Mouse (Mus musculus) mature B cell (primary cell): ENCODE results near the gene Fbxw4.

Experiments used
- in situ Hi-C: fragments of 300-500 bp; cut with MboI; formaldehyde crosslinking; loops from 2 replicates; pipeline ENCODE4 v1.14.3; 2019

Fbxw4 gene

GRCm38 (mm10) chr19:45580235-45580634, 79.9 kb downstream of the Fbxw4 start:
- in situ Hi-C loops = no loop called here

GRCm38 (mm10) chr19:45579416-45579815, 80.7 kb downstream of the Fbxw4 start:
- in situ Hi-C loops = no loop called here

- in situ Hi-C loops = no loop called here
Measured at GRCm38 (mm10) chr19:45578976-45579375, 81.1 kb downstream of the Fbxw4 start.

GRCm38 (mm10) chr19:45577141-45577750, 82.9 kb downstream of the Fbxw4 start:
- in situ Hi-C loops = no loop called here

GRCm38 (mm10) chr19:45575632-45576001, 84.5 kb downstream of the Fbxw4 start:
- in situ Hi-C loops = no loop called here

- in situ Hi-C loops = no loop called here
Measured at GRCm38 (mm10) chr19:45574941-45575631, 85.0 kb downstream of the Fbxw4 start.

GRCm38 (mm10) chr19:45574339-45574898, 85.7 kb downstream of the Fbxw4 start:
- in situ Hi-C loops = no loop called here

- in situ Hi-C loops = no loop called here
Measured at GRCm38 (mm10) chr19:45573861-45574267, 86.2 kb downstream of the Fbxw4 start.

- in situ Hi-C loops = no loop called here
Measured at GRCm38 (mm10) chr19:45573033-45573432, 87.1 kb downstream of the Fbxw4 start.

GRCm38 (mm10) chr19:45567367-45567766, 92.7 kb downstream of the Fbxw4 start:
- in situ Hi-C loops = loop anchor here (10.0 kb wide), 1 partner anchor 177 kb away; the partner anchor contains the start of genes Fgf8 and Npm3

GRCm38 (mm10) chr19:45565925-45566715, 94.0 kb downstream of the Fbxw4 start:
- in situ Hi-C loops = loop anchor here (10.0 kb wide), 1 partner anchor 179 kb away; the partner anchor contains the start of genes Fgf8 and Npm3

GRCm38 (mm10) chr19:45560153-45560890, 99.8 kb downstream of the Fbxw4 start, which contains the start of the genes Poll and Gm17018:
Gene Poll, minus strand, starts transcription at chr19:45560531.
Gene Gm17018, plus strand, starts transcription at chr19:45560615.
- in situ Hi-C loops = loop anchor here (10.0 kb wide), 1 partner anchor 184 kb away; the partner anchor contains the start of genes Fgf8 and Npm3

- in situ Hi-C loops = no loop called here
Measured at GRCm38 (mm10) chr19:45554136-45554535, 106.0 kb downstream of the Fbxw4 start.

GRCm38 (mm10) chr19:45552187-45552586, 107.9 kb downstream of the Fbxw4 start:
- in situ Hi-C loops = no loop called here

- in situ Hi-C loops = loop anchor here (10.0 kb wide), 1 partner anchor 325 kb away; no protein-coding TSS in a partner anchor
Measured at GRCm38 (mm10) chr19:45549948-45550347, 110.2 kb downstream of the Fbxw4 start.

GRCm38 (mm10) chr19:45549128-45549915, 110.8 kb downstream of the Fbxw4 start:
- in situ Hi-C loops = loop anchor here (10.0 kb wide), 1 partner anchor 325 kb away; no protein-coding TSS in a partner anchor

- in situ Hi-C loops = loop anchor here (10.0 kb wide), 1 partner anchor 323 kb away; no protein-coding TSS in a partner anchor
Measured at GRCm38 (mm10) chr19:45548196-45548595, 111.9 kb downstream of the Fbxw4 start.

GRCm38 (mm10) chr19:45544925-45545321, 115.2 kb downstream of the Fbxw4 start:
- in situ Hi-C loops = loop anchor here (10.0 kb wide), 1 partner anchor 320 kb away; no protein-coding TSS in a partner anchor

- in situ Hi-C loops = loop anchor here (10.0 kb wide), 1 partner anchor 320 kb away; no protein-coding TSS in a partner anchor
Measured at GRCm38 (mm10) chr19:45544152-45544924, 115.8 kb downstream of the Fbxw4 start.
